Mouse (Mus musculus) retina, adult 2 months (tissue): ENCODE data around the gene Ccdc85a.
A peak's percentile ranks its signal among the peaks of the same experiment; 100 is the strongest.

ENCODE experiments used
- DNase-seq: peaks from one replicate; pipeline ENCODE4 v3.0.0-alpha.2; 2012; ENCODE audit warnings: low read depth, low spot score

Gene Ccdc85a

DNA sequence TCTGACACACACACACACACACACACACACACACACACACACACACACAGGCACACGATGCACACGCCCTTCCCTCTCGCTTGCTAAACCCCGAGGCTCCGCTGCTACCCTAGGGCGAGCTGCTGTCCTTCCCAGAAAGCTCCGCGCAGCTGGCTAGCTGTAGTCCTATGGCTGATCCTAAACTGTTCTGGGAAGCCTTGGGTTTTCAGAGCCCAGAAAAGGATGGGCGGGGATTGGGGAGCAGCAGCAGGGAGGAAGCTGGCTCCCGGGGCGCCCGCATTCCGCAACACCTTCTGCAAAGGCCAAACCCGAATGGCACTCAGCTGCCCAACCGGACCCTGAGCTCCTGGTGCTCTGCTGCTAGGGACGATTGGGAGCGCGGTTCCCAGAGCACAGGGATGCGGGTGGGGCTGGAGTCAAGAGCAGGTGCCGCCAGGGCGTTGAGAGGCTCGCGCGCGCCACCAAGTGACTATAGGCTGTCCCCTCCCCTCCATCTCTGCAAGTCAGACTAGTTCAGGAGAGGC is at the start of gene Ccdc85a:
Ccdc85a (minus strand) TSS at position 414 of the 524 bp plus-strand sequence.
- peak; percentile 39 for DNase-seq

DNA sequence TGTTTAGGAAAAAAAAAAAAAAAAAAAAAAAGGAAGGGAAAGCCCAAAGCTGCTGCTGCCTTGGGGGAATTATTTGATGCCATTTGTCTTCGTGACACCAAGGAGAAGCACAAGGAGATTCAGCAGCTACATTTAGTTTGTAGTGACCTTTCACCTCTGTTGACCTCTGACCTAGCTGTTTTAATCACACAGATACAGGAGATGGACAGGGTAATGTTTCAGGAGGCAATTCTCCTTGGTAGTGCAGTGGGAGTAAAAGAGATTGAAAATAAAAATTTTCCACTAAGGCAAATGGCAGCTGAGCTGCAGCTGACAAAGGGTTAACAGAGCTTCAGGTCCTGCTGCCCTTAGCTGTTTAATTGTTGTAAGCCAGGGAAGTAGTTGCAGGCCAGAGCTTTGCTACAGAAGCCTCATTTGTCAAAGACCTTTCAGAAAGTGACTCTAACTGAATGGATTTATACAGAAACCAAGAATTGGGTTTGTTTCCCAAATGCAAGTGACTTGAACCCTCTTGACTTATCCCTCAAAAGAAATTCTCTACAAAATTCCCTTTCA is 49.5 kb upstream of the Ccdc85a start:
- no peak for DNase-seq

DNA sequence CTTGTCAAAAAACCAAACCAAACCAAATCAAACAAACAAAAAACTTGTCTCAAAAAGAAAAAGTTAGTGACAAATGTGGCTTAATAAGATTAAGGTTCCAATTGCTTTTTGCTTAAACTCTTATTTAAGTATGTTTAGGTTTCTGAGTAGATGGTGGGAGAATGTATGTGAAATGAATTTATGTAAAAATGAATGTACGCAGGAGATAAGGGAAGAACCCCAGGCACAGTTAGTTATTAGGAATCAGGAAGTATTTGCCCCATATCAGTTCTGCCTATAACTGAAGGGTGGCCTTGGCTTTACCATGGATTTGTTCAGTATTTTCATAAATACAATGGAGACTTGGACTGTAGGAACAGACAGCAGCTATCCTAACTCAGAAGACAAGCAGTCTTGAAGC is 49.0 kb upstream of the Ccdc85a start:
- no peak for DNase-seq

DNA sequence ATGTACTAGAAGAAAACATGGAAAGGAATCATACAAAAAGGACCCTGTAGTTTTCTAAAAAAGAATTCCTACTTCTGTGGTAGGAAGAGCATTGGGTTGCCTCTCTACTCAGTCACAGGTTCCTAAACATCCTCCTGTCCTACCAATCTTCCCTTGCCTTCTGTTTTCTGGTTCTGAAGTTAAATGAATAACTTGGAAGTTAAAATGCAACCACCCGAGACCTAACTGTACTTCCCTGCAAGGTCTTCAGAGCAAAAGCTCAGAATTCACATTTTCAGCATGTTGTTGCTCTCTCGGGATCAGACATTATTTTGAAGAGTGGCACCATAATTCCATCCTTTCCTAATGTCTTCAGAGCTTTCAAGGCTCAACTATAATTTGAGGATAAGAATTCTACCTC is 46.6 kb upstream of the Ccdc85a start:
- no peak for DNase-seq

DNA sequence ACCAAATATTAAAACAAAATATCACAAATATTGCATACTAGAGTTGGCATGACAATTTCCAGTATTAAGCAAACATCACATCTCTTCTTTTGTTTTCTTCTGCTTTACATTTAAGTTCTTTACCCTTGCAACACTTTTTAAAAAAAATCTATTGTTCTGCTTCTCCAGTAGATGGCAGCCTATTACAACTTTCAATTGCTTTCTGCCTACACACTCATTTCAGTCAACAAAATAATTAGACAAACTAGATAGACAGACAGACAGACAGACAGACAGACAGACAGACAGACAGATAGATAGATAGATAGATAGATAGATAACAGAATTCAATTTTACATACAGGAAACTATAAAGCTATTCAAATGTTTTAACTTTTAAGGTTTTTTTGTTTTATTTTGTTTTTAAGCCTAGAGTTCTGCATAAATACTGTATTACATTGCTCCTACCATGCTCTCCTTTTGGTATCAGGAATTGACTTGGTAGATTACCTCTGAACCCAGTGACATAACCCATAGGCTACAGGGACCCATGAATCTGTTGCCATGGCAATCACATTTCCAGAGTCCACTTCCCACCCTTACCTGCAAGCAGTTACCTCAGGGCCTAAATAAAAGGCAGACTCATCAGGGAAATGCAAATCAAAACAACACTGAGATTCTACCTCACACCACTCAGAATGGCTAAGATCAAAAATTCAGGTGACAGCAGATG is 26.8 kb upstream of the Ccdc85a start:
- DNase-seq, result no peak

DNA sequence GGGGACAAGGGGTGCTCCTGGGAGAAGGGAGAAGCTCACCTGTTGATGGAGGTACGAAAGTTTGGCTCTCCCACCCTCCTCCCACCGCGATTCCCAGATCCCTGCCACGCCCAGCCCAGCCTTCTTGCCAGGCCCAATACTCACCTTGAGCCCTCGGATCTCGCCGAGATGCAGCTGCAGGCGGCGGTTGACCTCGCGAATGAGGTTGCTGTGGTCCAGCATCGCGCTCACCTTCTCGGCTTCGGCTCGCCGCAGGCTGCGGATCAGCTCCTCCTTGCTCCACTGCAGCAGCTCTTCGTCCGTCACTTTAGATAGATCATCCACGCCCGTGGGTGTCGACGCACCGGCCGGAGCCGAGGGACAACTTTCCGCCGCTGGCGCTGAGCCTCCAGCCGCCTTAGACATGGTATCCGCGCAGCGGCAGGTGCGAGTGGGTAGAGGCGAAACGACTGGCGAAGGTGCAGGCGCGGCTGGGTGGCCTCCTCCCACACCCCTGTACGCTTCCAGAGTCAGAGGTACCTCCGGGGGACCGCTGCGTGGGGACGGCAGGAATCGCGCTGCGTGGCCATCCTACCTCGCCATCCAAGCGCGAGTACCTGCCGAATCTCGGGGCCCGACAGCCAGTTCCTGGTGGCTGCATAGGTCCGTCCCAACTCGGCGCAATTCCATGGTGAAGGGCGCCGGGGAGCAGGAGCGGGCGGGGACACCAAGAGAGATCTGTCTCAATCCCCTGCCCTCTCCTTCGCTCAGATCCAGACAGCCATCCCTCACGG is 800 bp downstream of the Ccdc85a start:
- DNase-seq, result no peak

DNA sequence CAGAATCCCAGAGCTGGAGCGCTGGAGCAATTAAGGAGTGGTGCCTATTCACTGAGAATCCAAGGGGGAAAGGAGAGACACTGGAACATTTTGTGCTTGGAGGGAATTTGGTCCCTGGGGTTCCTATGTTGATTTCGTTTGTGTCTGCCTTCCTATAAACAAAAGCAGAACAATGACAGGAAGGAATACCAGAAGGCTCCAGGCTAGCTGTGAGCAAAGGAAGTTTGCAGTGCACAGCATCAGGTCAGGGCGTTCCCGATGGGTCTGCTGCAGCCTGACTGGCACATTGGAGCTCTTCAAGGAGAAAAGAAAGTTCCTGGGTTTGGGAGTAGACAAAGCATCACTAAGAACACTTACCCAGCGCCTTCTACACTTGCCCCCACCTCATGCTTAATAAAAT is 1.9 kb downstream of the Ccdc85a start:
- DNase-seq, result no peak

DNA sequence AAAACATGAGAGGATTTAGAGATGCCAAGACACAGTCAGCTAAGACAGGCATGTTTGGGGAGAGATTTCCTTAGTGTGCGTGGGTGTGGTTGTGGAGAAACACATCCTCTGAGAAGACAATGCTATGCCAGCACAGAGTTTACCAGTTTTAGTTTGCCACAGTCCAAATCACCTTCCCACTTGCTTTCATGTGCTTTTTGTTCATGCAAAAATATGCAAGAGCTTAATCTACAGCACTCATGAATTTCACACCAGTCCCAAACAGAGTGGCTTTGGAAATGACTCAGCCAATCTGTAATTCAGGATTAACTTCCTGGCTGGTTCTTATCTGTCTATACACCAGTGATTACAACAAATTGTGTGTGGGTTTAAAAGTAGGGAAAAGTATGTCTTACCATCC is 11.7 kb downstream of the Ccdc85a start:
- DNase-seq, result no peak

DNA sequence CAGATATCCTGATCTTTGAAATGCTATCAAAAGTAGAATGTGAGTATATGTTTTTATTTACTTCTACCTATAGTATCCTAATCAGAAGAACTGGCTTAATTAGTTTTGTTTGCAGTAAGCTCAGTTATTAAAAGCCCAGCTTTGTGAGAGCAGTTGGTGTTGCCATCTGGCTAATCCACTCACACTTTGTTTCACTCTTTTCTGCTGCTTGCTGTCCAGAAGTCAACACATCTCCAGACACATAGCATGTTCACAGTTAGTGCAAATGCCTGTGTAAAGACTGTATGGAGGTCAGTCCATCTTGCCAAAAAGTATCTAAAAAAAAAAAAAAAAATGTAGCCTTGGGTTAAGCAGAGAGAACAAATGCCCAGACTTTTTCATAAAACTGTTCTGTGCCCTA is 27.7 kb downstream of the Ccdc85a start:
- no peak for DNase-seq

DNA sequence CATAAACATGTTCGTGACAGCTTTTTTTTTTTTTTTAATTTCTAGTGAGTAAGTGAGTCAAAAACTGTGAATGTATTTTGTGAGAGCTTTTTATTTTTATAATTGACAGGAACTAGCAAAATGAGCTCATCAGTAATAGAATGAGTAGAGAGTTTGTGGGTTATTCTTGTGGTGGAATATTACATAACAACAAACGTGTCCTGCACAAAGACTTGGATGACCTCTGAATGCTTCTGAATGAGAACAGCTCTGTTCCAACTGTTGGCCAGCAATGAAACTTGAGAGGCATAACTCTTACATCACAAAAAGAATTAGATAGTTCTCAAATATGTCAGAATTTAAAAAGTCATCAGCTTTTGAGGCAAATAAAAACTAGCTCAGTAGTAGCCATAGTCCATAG is 40.7 kb downstream of the Ccdc85a start:
- no peak for DNase-seq

DNA sequence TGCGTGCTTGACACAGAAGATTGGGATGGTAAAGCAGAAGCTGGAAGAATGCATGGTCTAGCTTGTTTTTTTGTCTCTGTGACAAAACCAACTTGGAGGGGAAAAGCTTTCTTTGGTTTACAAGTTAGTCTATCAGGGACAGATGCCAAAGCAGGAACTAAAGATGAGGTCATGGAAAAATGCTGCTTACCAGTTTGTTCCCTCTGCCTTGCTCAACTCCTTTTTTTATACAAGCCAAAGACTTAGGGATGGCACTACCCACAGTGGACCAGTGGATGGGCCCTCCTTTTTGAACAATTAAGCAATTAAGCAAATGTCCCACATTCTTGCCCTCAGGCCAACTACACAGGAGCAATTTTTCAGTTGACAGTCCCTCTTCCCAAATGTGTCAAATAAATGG is 42.8 kb downstream of the Ccdc85a start:
- no peak for DNase-seq

DNA sequence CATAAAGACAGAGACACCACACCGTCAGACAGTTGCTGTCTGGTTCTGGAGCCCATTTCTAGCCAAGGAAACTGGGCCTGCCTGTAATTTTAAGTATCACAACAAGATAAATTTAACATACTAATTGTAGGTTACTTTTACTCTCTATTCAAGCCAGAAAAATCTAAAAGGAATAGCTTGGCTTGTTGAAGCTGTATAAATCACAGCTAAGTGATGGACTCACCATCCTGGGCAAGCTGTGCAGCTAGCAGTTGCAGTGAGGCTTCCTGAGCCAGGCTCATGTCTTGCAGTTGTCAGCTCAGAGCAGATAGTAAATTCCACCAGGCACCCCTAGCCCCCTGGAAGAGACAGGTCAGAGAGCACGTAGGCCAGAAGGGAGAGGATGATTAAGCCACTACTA is 50.8 kb downstream of the Ccdc85a start:
- no peak for DNase-seq

DNA sequence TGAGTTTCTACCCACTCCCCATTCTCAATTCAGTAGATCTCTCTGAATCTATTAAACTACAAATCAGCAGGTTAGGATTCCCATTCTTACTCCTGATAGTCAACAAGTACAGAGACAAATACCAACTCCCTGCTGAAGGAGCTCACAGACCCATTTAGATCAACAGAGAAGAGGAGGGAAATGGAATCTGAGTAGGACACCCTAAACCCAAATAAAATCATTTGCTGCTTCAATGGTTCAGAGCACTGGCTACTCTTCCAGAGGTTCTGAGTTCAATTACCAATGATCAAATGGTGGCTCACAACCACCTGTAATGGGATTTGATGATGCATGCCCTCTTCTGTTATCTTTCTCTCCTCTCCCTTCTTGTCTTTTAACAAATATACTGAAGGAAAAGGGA is 82.9 kb downstream of the Ccdc85a start:
- no peak for DNase-seq

DNA sequence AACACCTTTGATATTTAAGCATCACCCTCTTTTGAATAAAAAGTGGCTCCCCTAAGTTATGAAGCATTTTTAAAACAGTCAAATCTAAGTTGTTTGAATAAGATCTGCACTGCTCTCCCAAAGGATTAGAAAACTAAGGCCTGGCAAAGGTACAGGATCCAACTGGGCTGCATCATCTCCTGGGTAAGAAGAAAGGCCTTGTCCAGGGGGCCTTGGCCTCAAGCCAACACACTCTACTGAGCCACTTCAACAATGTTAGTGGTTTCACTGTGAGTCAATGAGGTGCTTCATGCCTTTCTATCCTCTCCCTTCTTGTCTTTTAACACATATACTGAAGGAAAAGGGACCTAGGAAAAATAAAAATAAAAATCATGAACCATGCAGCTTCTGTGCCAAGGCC is 87.1 kb downstream of the Ccdc85a start:
- DNase-seq, result no peak

DNA sequence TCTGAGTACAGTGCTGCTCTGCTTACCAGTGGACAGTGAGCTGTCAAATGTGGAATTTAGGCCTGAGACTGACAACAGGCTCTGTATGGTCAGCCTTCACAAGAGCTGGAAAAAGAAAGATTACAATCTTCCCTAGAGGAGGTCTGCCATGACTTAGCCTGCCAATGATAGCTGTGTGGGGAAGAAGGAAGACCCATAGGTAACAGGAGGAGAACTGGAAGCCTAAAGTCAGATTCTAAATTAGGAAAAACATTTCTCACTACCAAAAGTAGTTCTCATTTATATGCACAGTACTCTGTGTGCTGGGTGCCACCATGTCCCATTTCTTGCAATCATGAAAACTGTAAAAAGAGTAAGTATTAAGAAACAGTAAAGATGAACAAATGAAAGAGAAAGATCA is 90.8 kb downstream of the Ccdc85a start:
- no peak for DNase-seq

DNA sequence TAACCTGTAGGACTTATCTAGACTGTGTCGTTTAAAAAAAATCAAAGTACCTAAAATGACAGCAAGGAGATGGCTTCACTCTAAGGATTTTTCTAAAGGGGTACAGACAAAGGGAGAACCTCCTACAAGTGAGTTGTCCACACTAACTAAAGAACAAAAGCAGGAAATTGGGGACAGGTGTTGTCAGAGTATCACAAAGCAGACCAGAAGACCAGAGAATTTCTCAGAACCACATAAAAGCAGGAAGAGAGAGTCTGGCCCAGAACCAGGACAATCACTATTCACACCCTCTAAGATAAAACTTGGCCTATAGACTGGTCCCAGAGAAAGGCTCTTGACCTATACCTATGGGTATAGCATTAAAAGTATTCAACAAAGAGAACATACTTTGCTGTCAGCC is 92.8 kb downstream of the Ccdc85a start:
- no peak for DNase-seq

DNA sequence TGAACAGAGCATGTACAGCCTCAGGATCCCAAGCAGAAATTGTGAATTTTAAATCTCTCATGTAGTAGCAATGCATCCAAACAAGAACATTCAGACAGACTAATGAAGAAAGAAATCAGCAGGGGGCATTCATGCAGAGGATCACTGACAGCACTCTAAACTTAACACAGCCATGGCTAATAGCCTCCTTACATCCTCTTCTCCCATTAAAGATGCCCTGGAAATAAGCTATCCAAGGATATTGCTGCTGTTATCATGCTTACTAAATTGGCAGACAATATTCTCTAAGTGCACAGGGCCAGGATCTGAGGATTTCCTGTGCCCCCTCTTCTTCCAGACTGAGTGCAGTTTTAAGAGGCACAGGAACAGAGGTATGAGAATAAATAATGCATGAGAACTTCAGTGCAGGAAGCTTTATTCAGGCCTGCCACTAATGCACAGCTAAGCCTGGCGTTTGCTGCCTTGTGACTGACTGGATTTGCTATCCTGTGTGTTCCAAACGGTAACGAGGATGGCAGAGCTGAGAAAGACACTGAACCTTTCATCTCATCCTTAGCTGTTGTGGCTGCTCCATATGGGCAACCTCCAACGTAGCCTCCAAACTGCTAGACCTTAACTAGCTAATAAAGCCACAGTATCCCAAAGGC is 99.9 kb downstream of the Ccdc85a start:
- no peak for DNase-seq

DNA sequence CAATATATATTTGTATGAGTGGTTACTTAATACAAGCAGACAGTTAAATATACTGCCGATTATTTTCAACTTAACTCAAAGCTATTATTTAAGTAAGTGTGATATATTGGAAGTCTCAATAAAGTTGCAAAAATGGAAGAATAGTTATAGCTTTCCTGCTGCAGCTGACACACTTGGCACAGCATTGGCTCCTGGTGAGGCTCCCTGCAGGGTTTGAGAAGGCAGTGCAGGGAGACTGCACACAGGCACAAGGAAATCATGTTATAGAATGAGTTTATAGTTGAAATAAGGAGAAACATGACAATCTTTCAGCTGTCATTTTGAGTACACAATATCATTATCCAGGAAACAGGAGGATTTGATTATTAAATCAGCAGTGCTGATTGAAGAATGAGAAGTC is 107.0 kb downstream of the Ccdc85a start:
- DNase-seq, result no peak

DNA sequence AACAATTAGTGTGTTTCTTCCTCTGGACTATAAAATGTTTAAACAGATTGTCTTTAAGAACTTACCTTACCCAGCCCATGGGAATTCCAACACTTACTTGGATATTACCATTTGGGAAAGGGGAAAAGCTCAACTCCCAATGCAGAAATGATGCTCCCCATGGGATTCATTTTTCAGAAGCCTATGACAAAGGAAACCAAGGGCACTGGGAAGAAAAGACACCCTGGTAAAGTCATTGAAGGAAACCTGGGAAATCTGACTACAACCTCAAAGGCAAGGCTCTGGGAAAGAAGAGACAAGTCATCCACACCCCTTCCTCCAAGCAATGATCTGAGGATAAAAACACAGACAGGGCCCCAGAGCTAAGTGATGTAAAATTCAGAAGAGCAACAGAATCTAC is 118.4 kb downstream of the Ccdc85a start:
- no peak for DNase-seq

DNA sequence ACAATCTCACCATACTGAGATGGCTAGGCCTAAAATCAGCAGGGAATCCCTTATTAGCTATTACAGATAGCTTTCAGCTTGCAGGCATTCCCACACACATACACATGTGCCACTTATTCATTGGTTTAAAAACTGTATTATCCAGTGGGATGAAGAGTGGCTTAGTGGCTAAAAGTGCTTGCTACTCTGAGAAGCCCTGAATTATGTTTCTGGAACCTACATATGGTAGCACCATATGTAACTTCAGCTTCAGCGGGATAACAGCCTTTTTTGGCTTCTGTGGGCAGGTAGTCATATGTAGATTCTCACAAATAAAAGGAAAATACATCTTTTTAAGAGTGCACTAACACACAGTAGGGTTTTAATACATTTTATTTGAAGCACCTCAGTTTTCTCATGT is 119.2 kb downstream of the Ccdc85a start:
- no peak for DNase-seq

DNA sequence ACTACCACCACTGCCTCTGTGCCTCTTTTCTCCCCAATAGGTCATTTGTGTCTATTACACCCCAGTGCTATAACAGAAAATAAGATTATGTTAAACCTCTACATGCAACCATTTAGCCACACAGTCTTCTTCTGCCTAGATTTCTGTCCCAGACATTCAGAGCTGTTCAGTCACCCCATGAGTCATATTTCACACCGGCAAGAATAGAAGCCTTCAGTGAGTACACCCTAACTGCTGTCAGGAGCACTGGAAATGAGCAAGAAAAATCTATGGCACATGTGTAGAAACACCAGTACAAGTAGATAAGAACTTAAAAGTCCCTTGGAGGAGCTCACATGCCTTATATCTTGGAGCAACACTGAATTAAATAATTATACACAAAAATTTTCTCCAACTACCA is 125.0 kb downstream of the Ccdc85a start:
- no peak for DNase-seq

DNA sequence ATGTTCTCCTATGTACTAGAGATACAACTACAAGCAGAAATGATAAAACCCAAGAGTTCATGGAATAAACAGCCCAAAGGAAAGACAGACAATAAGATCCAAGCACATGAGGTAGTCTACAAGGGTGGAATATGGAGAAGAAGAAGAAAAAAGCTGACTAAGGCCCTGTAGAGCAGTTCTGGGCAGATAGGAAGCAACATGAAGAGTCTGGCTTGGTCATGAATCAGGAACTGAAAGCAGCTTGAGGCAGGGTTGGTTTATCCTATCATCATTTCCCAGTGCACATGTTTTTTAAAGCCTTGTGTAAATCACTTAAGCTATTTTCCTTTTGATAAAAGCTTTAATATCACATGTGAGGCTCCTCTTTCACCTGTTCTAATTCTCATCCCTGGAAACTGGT is 144.2 kb downstream of the Ccdc85a start:
- DNase-seq, result no peak
